Mouse (Mus musculus) retina, adult 2 months (tissue): Measurements from ENCODE around the gene Tnnt3.

Source experiments
- DNase-seq: peaks from one replicate; pipeline ENCODE4 v3.0.0-alpha.2; 2012; ENCODE audit warnings: low read depth, low spot score

Tnnt3 gene

DNA sequence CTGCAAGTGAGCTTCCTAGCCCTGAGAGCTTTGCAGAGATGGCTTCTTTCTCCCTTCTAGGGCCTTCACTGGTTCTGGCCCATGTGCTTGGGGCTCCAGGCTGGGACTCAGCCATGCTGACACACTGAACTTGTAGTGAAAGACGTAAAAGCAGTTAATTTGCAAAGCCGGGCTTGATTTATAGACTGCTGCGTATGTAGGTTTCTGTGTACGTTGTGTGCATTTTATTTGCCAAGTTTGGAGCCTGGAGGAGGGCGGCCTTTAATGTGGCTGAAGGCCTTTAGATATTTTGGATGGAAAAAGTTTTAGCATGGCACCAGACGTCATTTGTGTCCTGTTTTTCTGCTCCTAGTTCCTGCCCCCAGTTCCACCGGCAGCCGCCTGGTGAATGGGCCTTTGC is 41.2 kb downstream of the Tnnt3 start:
- DNase-seq = no peak

GRCm38 (mm10) chr7:142542771-142543303 is 44.2 kb downstream of the Tnnt3 start:
- DNase-seq = no peak

DNA sequence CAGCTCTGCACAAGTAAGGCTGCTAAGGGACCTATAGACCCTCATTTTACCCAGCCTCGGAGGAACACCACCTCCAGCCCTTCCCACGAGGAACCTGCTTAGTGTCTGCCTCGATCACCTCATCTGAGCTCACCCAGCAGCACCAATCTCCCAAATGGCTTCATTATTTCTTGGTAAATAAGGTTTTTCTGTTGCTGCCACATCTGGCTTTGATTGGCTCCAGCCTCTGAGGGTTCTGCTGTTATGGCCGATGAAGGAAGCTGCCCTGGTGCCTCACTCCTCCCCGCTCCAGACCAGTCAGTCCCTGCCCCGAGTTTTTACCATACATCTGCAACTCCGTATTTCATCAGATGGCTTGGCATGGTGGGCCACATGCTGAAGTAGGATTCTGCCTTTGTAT is 47.3 kb downstream of the Tnnt3 start:
- DNase-seq = no peak

DNA sequence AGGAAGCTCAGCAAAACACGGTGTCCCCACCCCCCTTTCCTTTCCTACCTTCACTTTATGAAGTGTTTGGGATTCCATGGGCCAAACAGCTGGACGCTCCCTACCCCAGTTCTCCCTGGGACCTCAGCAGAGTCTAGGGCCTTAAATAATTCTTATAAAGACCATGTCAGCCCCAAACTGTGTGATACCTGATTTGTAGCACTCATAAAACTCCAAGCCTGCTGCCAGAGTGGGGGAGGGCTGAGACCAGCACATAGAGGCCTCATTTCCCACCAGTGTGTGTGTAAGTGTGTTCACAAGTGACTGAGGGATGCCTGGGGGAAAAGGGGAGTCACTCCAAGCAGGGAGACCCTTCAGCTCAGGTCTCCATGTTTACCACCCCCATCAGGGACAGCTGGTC is 49.2 kb downstream of the Tnnt3 start:
- no peak for DNase-seq

DNA sequence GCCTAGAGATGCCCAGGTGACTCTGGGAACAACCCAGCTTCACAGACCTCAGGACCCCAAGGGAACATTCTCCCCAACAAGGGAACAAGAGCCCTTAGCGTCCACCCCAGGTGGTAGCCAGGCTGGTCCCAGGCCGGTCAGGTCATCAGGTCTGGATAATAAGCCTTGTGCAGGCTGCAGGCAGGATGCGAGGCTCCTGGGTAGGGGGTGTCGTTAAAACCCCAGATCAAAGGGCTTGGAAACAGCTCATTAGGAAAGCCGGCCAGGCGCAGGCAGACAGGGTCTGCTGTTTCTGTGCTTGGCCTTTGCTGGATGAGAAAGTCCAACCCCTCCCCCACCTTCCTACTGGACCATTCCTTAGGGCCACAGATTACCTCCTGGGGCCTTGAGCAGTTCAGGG is 50.1 kb downstream of the Tnnt3 start:
- DNase-seq = no peak

DNA sequence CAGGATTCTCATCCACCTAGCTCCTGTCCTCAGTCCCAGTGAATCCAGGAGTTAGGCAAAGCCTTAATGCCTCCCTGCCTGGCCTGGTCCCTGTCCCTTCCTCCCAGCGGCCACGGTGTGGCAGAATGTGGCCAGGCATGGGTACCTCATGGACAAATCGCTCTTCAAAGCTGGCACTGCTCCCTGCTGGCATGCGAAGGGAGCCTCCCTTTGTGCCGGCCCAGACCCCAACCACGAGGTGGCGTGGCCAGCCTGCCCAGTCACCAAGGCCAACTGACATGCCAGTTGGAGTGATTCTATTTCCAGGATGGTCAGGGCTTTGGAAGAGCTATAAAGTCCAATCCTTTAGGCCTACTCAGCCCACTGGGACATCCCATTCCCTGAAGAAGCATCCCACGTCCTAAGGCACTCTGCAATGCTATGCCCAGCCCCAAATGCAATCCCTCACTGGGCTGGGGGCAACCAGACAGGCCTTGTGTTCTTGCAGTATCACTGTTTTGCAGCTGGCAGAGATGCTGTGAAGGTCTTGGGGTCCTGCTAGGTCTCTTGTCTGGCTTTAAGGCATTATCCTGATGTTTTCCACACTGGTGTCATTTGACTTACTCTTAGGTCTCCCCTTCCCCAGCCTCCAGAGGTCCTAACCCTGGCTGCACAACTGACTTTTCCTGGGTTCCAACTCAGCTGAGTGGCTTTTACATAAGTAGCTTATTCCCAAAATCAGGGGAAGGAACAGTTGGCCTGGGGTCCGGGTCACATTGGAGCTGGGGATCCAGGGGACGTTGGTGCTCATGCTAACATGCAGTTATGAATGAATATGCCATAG is 51.5 kb downstream of the Tnnt3 start:
- no peak for DNase-seq

GRCm38 (mm10) chr7:142550935-142551373 is 52.3 kb downstream of the Tnnt3 start:
- no peak for DNase-seq

- DNase-seq = no peak
Measured at GRCm38 (mm10) chr7:142551691-142552090, 53.1 kb downstream of the Tnnt3 start.

DNA sequence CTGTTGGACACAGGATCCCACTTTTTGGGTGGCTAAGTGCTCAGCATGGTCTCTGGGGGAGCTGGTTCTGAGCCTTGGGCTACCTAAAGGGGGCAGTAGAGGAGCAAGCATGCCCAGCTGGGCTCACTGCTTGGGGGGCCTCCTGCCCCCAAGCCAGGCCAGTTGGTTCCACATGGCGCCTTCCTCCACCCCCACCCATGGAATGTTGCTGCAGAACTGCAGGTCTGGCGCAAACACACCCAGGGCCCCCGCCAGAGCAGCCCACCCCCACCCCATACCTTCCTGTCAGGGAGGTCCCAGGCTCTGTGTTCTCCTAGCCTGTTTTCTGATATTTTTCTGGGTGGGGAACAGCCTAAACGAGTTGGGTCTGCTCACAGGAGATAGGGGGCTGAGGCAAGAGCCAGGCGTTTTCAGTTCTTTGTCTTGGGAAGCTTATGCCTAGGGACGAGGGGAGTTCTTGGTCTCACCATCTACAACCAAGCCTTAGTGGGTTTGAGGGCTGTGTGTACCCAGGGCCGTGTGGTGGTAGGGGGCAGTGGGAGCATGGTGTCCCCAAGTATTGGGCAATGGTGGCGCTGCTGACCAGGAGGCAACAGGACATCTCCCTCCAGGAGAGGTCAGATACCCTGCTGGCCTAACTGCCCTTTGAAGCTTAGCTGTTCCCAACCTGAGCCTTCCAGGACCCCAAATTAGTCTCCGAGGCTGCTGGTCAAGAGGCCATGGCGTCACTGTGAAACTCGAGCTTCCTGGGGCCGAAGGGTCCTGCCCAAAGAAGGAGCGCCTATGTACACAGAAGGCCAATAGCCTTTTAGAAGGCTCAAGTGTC is 54.2 kb downstream of the Tnnt3 start:
- DNase-seq = no peak

- no peak for DNase-seq
Measured at GRCm38 (mm10) chr7:142553417-142554335, 55.0 kb downstream of the Tnnt3 start.

DNA sequence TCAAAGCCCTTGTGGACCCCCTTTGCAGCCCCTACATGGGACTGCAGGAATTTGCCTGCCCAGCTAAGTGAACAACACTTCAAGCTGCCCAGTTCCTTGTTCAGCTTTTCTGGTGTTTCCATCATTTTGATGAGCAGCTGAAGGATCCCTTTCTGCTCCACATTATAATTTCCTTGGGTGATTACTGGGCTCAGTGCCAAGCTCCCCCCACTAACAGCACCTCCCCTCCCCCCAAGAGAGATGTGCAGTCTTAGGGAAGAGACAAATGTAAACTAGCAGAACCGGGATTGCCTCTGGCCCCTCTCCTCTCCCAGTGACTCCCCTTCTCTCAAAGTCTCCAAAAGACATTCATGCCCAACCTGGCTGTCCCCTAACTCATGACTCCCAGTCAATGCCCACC is 56.0 kb downstream of the Tnnt3 start:
- no peak for DNase-seq

DNA sequence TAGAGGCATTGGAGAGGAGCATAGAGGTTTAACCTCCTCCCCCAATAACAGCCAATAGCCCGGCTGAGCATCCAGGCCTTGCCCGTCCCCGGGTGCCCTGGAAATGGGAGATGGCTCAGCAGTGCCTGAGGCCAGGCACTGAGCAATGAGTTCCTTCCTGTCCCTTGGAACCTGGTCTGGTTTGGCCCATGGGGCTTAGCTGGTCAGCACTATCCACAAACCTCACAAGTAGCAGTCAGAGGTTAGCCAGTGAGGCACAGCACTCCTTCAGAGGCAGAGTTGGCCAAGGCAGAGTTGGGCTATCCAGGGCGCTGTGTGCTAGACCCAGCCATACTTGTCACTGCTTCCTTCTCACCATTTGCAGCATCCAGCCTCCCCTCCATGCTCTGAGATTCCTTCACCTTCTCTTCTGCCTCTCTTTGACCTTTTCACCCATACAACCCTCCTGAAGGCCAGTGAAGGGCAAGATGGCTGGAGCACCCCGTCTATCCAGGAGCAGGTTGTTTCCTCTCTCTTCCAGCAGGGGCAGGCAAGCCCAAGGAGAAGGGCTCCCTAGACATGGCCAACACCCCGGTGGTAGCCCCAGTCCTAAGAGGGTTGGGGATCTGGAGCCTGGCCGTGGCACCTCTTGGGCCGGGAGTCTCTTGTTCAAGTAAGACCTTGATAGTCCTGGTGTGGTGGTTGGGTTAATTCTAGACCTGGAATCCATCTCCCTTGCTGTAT is 56.9 kb downstream of the Tnnt3 start:
- DNase-seq = no peak

GRCm38 (mm10) chr7:142556089-142556476 is 57.4 kb downstream of the Tnnt3 start:
- no peak for DNase-seq

- DNase-seq = no peak
Measured at GRCm38 (mm10) chr7:142557696-142558095, 59.1 kb downstream of the Tnnt3 start.

- no peak for DNase-seq
Measured at GRCm38 (mm10) chr7:142558511-142559146, 60.0 kb downstream of the Tnnt3 start.

GRCm38 (mm10) chr7:142559651-142560175 is 61.1 kb downstream of the Tnnt3 start:
- no peak for DNase-seq

DNA sequence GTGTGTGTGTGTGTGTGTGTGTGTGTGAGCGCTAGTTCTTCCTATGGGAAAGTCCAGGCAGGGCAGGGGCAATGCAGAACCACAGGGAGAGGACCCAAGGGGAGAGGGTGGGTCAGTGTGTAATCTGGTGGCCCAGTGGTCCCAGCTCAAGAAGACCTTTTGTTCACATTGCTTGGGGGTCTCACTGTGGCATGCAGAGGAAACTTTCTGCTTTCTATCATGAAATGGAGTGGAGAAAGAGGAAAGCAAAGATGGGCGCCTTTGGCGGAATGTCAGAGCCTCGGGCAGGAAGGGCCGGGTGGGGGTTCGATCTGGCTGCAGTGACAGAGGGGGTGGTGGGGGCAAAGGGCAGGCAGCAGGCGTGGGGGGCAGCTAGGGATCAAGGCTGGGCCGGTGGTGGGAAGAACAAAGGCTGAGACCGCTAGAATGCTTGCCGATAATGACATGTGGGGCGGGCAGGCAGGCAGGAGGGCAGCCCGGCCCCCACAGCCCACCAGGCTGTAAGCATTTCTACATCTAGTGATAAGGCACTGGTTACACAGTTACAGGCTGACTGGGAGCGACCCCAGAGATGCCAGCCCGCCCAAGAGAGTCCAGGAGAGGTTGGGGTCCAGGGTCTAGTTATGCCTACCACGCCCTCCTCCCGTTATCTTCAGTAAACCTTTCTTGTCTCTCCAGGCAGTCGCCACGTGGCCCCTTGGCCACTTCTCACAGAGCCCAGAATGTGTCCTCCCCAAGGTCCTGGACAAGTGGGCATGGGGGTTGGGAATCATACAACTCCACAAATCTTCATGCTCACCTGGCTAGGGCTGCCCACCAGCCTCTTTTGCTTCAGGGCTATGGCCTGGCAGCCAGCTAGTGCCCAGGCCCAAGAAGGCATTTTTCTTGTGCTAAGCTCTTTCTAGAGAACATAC is 62.6 kb downstream of the Tnnt3 start:
- no peak for DNase-seq

- DNase-seq = no peak
Measured at GRCm38 (mm10) chr7:142561856-142562404, 63.3 kb downstream of the Tnnt3 start.

GRCm38 (mm10) chr7:142563168-142563567 is 64.5 kb downstream of the Tnnt3 start:
- DNase-seq = no peak
